Mouse (Mus musculus): ENCODE results near the gene Epb41l4b. TPM values are rescaled to one million over a fixed set of nuclear protein-coding genes. Genes with fewer than 3 reads are reported as not detected.

Gene Epb41l4b
- total and polyA plus RNA-seq, 3 experiments = 0.93 to 4.9 (median 2.0) TPM

DNA sequence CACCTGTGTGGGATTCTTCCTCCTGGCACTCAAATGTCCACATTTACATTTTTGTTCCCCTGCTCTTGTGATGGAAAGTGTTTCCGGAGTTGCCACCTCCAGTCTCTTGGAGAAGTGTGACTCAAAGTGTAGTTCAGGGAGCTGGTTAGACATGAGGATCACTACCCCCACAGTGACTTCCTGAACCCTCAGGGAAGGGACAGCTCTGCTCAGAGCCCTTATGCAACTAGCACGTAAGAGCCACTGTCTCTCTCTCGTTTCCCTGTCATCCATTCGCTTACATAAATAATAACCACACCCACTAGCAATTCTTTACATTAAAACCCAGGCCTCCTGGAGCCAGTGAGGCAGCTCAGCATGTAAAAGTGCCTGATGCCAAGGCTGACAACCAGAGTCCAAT is 111.8 kb downstream of the Epb41l4b start:
- Histone ChIP-seq H3K36me3 (replicated peaks in 1 of 2; ENCODE audit: control insufficient read depth in 1 of 2, insufficient read depth in 1 of 2, low read length in 1 of 2) (no peaks in the 10 kb centered on the region), H3K9me3 (replicated peaks; ENCODE audit: low read length) (no peaks in the 10 kb centered on the region), H3K4me3 (replicated peaks in 1 of 3; ENCODE audit: low read depth in 2 of 3, low read length in 2 of 3, poor library complexity in 1 of 3) (no peak overlapping the region), H3K27ac (ENCODE audit: insufficient read depth, low read depth) (no peak overlapping the region), H3K27me3 (replicated peaks) (peaks cover 2% of the 10 kb centered on the region), H3K4me1 (ENCODE audit: control insufficient read depth in 1 of 2, insufficient read depth in 2 of 2) (peaks cover 0 to 15% of the 10 kb centered on the region in 2 experiments; a peak in 2 of 4 replicates), H3K4me2 (ENCODE audit: insufficient read depth, low read depth, poor library complexity, severe bottlenecking) (no peak overlapping the region), H3K9ac (ENCODE audit: insufficient read depth, low read depth) (no peak overlapping the region), H3K79me2 (replicated peaks; ENCODE audit: control insufficient read depth, extremely low read depth, insufficient read depth, poor library complexity, severe bottlenecking) (no peaks in the 10 kb centered on the region)
- in situ Hi-C loops (cut with MboI; ENCODE audit: low pct_ligation_motif_present, low pct_unique_long_range_greater_than_20kb, low sequenced_read_pairs) (no loop called here), dilution Hi-C loops (cut with MboI; ENCODE audit: extremely low pct_ligation_motif_present, extremely low pct_unique_long_range_greater_than_20kb, low sequenced_read_pairs) (no loop called here)
- no peak for TF ChIP-seq TCF12 (IDR thresholded peaks at IDR 0.05; ENCODE audit: low read depth, low read length)
- no peak for TF ChIP-seq E2F4 (IDR thresholded peaks at IDR 0.05; ENCODE audit: insufficient replicate concordance, low read depth, low read length)
- TF ChIP-seq KAT2A (IDR thresholded peaks at IDR 0.05; ENCODE audit: insufficient replicate concordance, low read length) = no peak
- TF ChIP-seq ZNF384 (IDR thresholded peaks at IDR 0.05; ENCODE audit: low read depth, low read length) = no peak
- no peak for TF ChIP-seq TBP (conservative IDR thresholded peaks at IDR 0.05; ENCODE audit: low read depth, low read length)
- no peak for TF ChIP-seq SIN3A (IDR thresholded peaks at IDR 0.05; ENCODE audit: low read length)
- TF ChIP-seq MYC (IDR thresholded peaks at IDR 0.05; ENCODE audit: low read depth, low read length) = no peak
- no peak for TF ChIP-seq CTCF (conservative IDR thresholded peaks at IDR 0.05 in 1 of 2, IDR thresholded peaks at IDR 0.05 in 1 of 2; ENCODE audit: low read depth in 2 of 2, low read length in 2 of 2)
- no peak for TF ChIP-seq MAX (IDR thresholded peaks at IDR 0.05; ENCODE audit: low read length)
- no peak for TF ChIP-seq POLR2A (IDR thresholded peaks at IDR 0.05; ENCODE audit: low read depth, low read length)
- no peak for DNase-seq (ENCODE audit: extremely low read depth)

DNA sequence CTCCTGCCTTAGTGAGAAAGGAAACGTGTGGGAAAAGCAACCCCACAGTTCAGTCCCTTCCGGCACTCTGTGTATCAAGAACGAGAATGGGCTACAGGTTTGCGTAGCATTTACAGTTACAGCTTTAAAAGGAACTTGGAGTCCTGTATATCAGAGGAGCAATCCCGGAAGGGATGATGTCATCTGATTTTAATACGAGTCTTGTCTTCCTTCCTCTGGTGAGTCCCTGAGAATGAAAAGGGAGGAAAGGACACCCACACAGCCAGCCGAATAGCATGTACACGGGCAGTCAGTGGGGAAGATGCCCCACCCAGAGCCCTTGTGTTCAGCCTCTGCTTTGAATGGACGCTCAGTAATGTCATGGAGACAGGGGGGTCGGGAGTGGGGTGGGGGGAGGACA is 115.3 kb downstream of the Epb41l4b start:
- Histone ChIP-seq H3K27ac (ENCODE audit: insufficient read depth, low read depth) (no peak overlapping the region), H3K9ac (ENCODE audit: insufficient read depth, low read depth) (no peak overlapping the region), H3K4me1 (ENCODE audit: control insufficient read depth in 1 of 2, insufficient read depth in 2 of 2) (peaks cover 4 to 36% of the 10 kb centered on the region in 2 experiments), H3K9me3 (replicated peaks; ENCODE audit: low read length) (no peaks in the 10 kb centered on the region), H3K4me3 (replicated peaks in 1 of 3; ENCODE audit: low read depth in 2 of 3, low read length in 2 of 3, poor library complexity in 1 of 3) (no peak overlapping the region), H3K36me3 (replicated peaks in 1 of 2; ENCODE audit: control insufficient read depth in 1 of 2, insufficient read depth in 1 of 2, low read length in 1 of 2) (no peaks in the 10 kb centered on the region), H3K27me3 (replicated peaks) (peaks cover 2% of the 10 kb centered on the region), H3K4me2 (ENCODE audit: insufficient read depth, low read depth, poor library complexity, severe bottlenecking) (peak overlapping the region; percentile 15; the same call in 1 of the 2 replicates), H3K79me2 (replicated peaks; ENCODE audit: control insufficient read depth, extremely low read depth, insufficient read depth, poor library complexity, severe bottlenecking) (no peaks in the 10 kb centered on the region)
- dilution Hi-C loops (cut with MboI; ENCODE audit: extremely low pct_ligation_motif_present, extremely low pct_unique_long_range_greater_than_20kb, low sequenced_read_pairs) = no loop called here
- no peak for DNase-seq (ENCODE audit: extremely low read depth)
- TF ChIP-seq MEF2A (IDR thresholded peaks at IDR 0.05; ENCODE audit: borderline replicate concordance, low read depth, low read length) = no peak
- no peak for TF ChIP-seq GABPA (IDR thresholded peaks at IDR 0.05; ENCODE audit: insufficient replicate concordance, low read depth, low read length)
- TF ChIP-seq IRF4 (IDR thresholded peaks at IDR 0.05; ENCODE audit: low read depth, low read length) = no peak
- no peak for TF ChIP-seq HCFC1 (IDR thresholded peaks at IDR 0.05; ENCODE audit: low read depth, low read length)
- no peak for TF ChIP-seq NELFE (IDR thresholded peaks at IDR 0.05; ENCODE audit: low read depth, low read length)
- no peak for TF ChIP-seq ZMIZ1 (IDR thresholded peaks at IDR 0.05; ENCODE audit: low read depth, low read length)
- no peak for TF ChIP-seq TBP (conservative IDR thresholded peaks at IDR 0.05; ENCODE audit: low read depth, low read length)
- TF ChIP-seq MXI1 (IDR thresholded peaks at IDR 0.05; ENCODE audit: low read depth, low read length) = no peak
- TF ChIP-seq USF2 (conservative IDR thresholded peaks at IDR 0.05; ENCODE audit: low read depth, low read length) = no peak
- no peak for TF ChIP-seq NRF1 (IDR thresholded peaks at IDR 0.05; ENCODE audit: low read depth, low read length)
- no peak for TF ChIP-seq E2F4 (IDR thresholded peaks at IDR 0.05; ENCODE audit: insufficient replicate concordance, low read depth, low read length)
- TF ChIP-seq ETS1 (conservative IDR thresholded peaks at IDR 0.05; ENCODE audit: low read depth, low read length) = no peak
- no peak for TF ChIP-seq MYC (IDR thresholded peaks at IDR 0.05; ENCODE audit: low read depth, low read length)
- no peak for TF ChIP-seq SIN3A (IDR thresholded peaks at IDR 0.05; ENCODE audit: low read length)
- no peak for TF ChIP-seq MAZ (IDR thresholded peaks at IDR 0.05; ENCODE audit: low read depth, low read length)
- no peak for TF ChIP-seq CTCF (conservative IDR thresholded peaks at IDR 0.05 in 1 of 2, IDR thresholded peaks at IDR 0.05 in 1 of 2; ENCODE audit: low read depth in 2 of 2, low read length in 2 of 2)
- TF ChIP-seq RAD21 (IDR thresholded peaks at IDR 0.05; ENCODE audit: low read depth, low read length) = no peak
- no peak for TF ChIP-seq ZC3H11A (IDR thresholded peaks at IDR 0.05; ENCODE audit: low read depth, low read length)
- no peak for TF ChIP-seq ELF1 (IDR thresholded peaks at IDR 0.05; ENCODE audit: low read depth, low read length)
- in situ Hi-C loops (cut with MboI; ENCODE audit: low pct_ligation_motif_present, low pct_unique_long_range_greater_than_20kb, low sequenced_read_pairs) = no loop called here

All from CH12.LX (cell line).